Mouse (Mus musculus): ENCODE data around the gene Ocln.
"Not testable (repeated sequence)": the region's sequence is repeated elsewhere in the genome, so short reads cannot be mapped to it uniquely, and the experiment has no call there.

The Ocln gene

DNA sequence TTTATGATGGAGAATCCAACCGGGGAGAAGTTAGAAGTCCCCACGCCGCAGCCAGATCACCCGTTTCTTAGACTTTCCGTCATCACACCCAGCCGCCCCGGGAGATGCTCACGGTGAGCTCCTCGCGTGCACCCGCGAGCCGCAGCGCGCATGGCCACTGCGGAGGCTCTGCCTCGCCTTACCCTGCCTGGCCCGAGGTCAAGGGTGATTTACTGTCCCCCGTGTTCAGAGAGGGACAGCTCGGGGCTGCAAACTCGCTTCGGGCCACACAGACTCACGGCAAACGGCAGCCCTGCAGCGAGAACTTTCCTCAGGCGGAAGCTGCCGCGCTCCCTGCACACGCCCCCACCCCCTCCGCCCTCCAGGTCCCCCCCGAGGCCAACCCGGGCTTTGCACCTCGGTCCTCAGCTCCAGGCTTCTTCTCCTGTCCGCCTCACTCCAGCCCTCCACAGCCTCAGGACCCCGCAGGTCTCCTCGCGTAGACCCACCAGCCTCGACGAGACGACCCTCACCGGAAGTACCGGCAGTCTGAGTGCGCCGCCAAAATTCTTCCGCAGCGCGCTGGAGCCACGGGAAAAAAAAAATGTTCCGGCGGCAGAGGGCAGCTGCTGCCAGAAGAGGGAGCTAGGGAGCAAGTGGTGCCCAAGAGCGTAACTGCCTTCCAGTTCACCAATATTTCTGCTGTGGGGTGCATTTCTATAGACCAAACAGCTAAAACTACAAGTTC lies 60.3 kb downstream of the Ocln start, which contains the start of gene Gtf2h2:
Gene Gtf2h2 (minus strand): TSS at position 519 of the 727 bp plus-strand sequence.
- in situ Hi-C loops (cut with MboI), result no loop called here

DNA sequence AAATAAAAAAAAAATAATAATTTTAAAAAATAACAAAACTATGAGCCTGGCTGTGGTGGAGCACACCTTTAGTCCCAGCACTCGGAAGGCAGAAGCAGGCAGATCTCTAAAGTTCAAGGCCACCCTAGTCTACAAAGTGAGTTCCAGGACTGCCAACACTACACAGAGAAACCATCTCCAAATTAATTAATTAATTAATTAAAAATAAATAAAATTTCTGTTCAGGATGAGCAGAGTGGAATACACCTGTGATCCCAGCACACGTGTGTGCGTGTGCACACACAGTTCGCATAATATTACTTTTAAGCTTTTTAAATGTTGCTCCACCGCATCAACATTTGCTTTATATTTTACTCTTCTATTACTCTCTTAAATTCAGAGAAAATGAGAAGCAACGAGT lies 60.9 kb downstream of the Ocln start:
- in situ Hi-C loops (cut with MboI), result no loop called here

DNA sequence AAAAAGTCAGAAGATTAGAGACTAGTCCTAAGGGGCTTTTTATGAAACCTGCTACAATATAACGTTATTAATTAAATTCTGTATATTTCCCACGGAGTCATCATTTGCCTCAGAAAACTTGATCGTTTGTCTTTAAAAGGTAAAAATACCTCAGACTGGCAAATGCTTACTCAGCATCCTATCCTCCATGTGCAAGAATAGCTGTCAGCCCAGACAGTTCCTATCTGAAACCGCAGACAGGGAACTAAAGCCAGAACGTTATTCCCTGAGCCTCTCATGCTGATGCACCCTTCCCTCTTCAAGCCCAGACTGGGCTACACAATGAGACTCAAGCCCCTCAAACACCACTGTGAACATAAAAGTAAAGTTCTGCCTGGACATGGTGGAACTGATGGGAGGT lies 62.1 kb downstream of the Ocln start:
- in situ Hi-C loops (cut with MboI), result no loop called here

DNA sequence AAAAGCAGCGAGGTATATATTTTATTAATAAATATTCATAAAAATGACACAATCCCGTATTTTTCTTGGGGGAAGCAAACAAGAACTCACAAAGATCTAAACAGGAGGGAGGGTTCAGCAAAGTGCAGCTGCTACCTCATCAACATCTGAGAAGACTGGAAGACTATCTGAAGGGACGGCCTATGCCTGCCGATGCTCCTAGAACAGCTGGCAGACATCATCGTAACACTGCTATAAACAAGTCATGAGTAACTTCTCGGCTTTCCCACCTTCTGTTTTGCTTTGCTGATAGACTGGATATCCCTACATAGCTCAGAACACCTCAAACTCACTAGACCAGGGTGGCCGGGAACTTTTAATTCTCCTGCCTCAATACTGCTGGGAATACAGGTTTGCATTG lies 68.9 kb downstream of the Ocln start:
- in situ Hi-C loops (cut with MboI), result no loop called here

DNA sequence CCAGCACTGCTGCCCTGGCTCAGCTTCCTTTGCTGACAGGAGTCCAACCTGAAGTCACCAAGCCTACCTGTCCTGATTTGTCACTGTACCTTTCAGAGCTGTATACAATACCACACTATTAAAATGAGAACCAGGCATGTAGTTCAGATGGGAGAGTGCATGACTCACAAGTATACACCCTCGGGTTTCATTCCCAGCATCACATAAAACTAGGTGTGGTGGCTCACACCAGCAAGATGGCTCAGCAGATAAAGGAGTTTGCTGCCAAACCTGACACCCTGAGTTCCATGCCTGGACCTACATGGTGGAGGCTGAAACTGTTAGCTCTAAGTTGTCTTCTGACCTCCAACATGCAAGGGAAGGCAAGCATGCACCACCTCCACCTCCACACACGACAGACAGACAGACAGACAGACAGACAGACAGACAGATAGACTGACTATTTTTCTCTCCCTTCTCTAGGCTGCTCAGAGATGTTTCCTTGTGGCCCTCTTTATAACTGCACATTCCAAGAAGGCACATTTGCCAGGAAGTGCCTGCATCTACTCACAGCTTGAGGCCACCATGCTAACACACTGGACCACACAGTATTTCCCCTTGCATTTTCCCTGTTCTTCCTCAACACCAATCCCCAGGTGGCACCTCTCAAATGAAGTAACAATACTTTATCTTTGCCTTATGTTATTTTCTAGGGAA lies 88.8 kb downstream of the Ocln start:
- in situ Hi-C loops (cut with MboI), result no loop called here

DNA sequence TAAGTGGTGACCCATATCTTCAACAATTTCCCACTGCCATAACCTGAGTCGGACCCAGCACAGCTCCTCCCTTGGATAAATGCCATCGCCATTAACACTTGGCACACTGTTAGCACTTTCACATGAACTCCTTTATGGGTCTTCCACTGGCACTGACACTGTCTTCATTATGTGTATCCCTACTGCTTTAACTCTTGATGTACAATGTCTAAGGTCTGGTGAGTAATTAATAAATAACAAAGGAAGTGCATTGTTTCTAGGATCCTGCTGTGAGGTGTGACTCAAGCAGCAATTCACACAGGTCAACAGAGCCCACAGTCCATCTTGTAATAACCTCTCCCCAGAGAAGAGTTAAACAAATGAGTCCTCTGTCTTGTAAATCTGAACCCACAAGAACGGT lies 91.2 kb downstream of the Ocln start:
- in situ Hi-C loops (cut with MboI), result no loop called here

DNA sequence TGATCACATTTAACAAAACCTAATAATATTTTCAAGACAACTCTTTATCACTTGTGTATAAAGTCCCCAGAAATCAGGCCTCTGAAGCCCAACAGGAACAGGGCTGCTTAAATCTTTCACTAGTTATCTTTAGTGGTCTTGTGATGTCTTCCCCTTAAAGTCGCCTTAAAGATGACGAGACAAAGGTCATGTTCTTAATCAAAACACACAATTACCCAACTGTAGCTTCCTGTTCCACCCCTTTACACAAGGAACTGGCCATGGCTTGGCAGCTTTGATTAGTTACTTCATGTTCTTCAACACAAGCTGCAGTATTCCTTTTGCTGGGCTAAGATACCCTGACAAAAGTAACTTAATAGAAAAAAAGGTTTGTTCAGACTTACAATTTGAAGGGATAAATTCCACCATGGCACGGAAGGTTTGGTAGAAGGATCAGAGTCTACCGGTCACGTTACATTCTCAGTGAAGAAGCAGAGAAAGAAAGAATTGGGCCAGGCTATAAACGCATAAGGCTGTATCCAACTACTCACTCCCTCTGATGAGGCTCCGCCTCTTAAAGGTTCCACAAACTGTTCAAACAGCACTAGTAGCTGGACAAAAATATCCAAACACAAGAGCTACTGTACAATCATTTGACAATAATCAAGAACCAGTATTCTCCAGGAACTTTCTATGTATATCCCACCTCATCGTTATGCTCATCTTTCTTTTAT lies 99.9 kb downstream of the Ocln start, which contains the start of gene Naip1:
Gene Naip1 (minus strand): TSS at position 455 of the 713 bp plus-strand sequence.
- in situ Hi-C loops (cut with MboI), result not testable (repeated sequence)

DNA sequence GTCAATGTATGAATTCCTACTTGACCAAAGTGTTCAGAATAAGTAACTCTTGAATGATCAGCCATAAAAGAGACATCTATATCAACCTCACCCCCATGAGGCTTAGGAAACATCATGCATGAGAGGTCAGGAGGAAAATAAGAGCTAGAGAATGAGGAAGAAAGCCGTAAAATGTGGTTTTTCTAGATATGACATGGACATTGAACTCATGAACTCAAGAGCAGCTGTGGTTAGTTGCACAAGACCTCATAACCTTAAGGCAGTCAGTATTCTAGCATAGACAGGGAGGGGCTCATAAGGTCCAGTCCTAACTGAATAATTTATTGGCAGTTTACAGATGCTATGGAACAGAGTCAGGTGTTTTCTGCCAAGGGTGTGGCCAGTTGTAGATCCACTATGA lies 103.0 kb downstream of the Ocln start:
- in situ Hi-C loops (cut with MboI), result no loop called here
